8 mouse cellular contexts compared by ENCODE assay signal in the genomic region with DNA sequence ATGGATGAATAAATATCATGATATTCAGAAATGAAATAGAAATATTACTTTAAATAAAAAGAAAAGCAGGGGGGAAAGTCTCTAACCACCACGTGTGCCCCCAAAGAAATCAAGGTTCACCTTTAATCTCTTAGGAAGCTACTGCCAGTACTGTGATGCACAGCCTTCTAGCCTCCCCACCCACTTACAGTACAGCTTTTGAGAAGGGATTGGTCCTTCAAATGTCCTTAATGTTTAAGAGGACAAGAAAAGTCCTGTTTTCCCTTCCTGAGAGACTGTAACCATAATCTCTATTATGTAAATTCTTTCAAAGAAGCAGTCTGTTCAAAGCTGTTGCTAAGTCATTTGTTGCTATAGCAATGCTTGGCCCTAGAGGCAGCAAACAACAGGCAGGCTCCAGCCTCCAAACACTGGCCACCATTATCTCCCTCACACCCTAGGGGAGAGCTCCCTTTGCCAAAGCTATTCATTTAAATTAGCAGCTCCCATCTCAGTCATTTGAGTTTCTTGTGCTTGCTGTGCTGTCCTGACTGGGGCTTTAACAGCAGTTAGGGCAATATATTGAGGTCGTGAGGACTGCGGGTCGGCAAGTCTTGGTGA. TPM values are rescaled to one million over a fixed set of nuclear protein-coding genes. Genes with fewer than 3 reads are reported as not detected.
DNase-seq lines count a peak whose midpoint lies in the region; ATAC-seq and TF ChIP-seq lines count a peak whose summit lies in the region.

No protein-coding gene starts in this region.

- DNase-seq in lung, embryonic 14.5 days: peak; percentile 59
- DNase-seq in lung, adult 2 months: no peak
- peak; percentile 70 for DNase-seq in embryo, embryonic 10.5 days (ENCODE audit: low spot score)
- peak; percentile 62 for DNase-seq in neural tube, embryonic 11.5 days (ENCODE audit: low spot score)
- DNase-seq in kidney, adult 9 months: no peak
- DNase-seq in liver, postnatal 0 days: no peak

- H3K4me1 ChIP-seq in lung, embryonic 14.5 days (ENCODE audit: insufficient read depth): no peaks in the 10 kb centered on the region
- H3K4me1 ChIP-seq in lung, adult 2 months (ENCODE audit: control insufficient read depth, insufficient read depth, low read length): no peaks in the 10 kb centered on the region
- no peaks in the 10 kb centered on the region for H3K4me1 ChIP-seq in intestine, embryonic 16.5 days (ENCODE audit: control insufficient read depth, insufficient read depth, low read length)
- H3K4me1 ChIP-seq in neural tube, embryonic 11.5 days (ENCODE audit: control insufficient read depth, insufficient read depth, low read length): no peaks in the 10 kb centered on the region; the same call in 1 of the 2 replicates
- H3K4me1 ChIP-seq in kidney, embryonic 15.5 days: no peaks in the 10 kb centered on the region
- no peaks in the 10 kb centered on the region for H3K4me1 ChIP-seq in liver, postnatal 0 days (ENCODE audit: insufficient read depth)

- TF ChIP-seq POLR2A in lung, adult 2 months (IDR thresholded peaks at IDR 0.05; ENCODE audit: borderline replicate concordance, extremely low read depth, low read depth, low read length): no peak

- no peaks in the 10 kb centered on the region for H3K36me3 ChIP-seq in lung, embryonic 14.5 days (ENCODE audit: insufficient read depth)
- H3K36me3 ChIP-seq in intestine, embryonic 16.5 days (ENCODE audit: control insufficient read depth, insufficient read depth, low read length): no peaks in the 10 kb centered on the region
- H3K36me3 ChIP-seq in neural tube, embryonic 11.5 days (ENCODE audit: control insufficient read depth, insufficient read depth, low read length): no peaks in the 10 kb centered on the region
- H3K36me3 ChIP-seq in kidney, embryonic 15.5 days: no peaks in the 10 kb centered on the region
- H3K36me3 ChIP-seq in liver, postnatal 0 days (replicated peaks; ENCODE audit: insufficient read depth, low read length): no peaks in the 10 kb centered on the region

- no peak for TF ChIP-seq CTCF in lung, embryonic 14.5 days (IDR thresholded peaks at IDR 0.05; ENCODE audit: low read depth)
- no peak for TF ChIP-seq CTCF in lung, adult 2 months (IDR thresholded peaks at IDR 0.05; ENCODE audit: insufficient read depth, low read length)
- no peak for TF ChIP-seq CTCF in liver, postnatal 0 days (IDR thresholded peaks at IDR 0.05; ENCODE audit: low read depth)

- ATAC-seq in lung, embryonic 14.5 days (ENCODE audit: insufficient read depth): peak; percentile 68; the same call in 1 of the 2 replicates
- peak; percentile 62; the same call in 1 of the 2 replicates for ATAC-seq in intestine, embryonic 16.5 days
- peak; percentile 91 for ATAC-seq in neural tube, embryonic 11.5 days (ENCODE audit: insufficient read depth, low FRiP score, low TSS enrichment)
- no peak for ATAC-seq in kidney, embryonic 15.5 days (replicated peaks; ENCODE audit: low FRiP score)
- ATAC-seq in liver, postnatal 0 days: no peak

- no peak overlapping the region for H3K4me2 ChIP-seq in lung, embryonic 14.5 days
- H3K4me2 ChIP-seq in intestine, embryonic 16.5 days (ENCODE audit: low read depth, low read length): no peak overlapping the region
- no peak overlapping the region for H3K4me2 ChIP-seq in neural tube, embryonic 11.5 days (ENCODE audit: low read depth)
- no peak overlapping the region for H3K4me2 ChIP-seq in kidney, embryonic 15.5 days
- H3K4me2 ChIP-seq in liver, postnatal 0 days (ENCODE audit: low read depth, low read length): no peak overlapping the region

- no peak overlapping the region for H3K27ac ChIP-seq in lung, embryonic 14.5 days (ENCODE audit: low read depth)
- H3K27ac ChIP-seq in intestine, embryonic 16.5 days (ENCODE audit: low read length): no peak overlapping the region
- H3K27ac ChIP-seq in neural tube, embryonic 11.5 days (ENCODE audit: low read depth, low read length): no peak overlapping the region
- H3K27ac ChIP-seq in kidney, embryonic 15.5 days: no peak overlapping the region
- no peak overlapping the region for H3K27ac ChIP-seq in liver, postnatal 0 days (ENCODE audit: low read depth)

- TF ChIP-seq EP300 in liver, postnatal 0 days (IDR thresholded peaks at IDR 0.05; ENCODE audit: low read depth): no peak

- no peak overlapping the region for H3K4me3 ChIP-seq in lung, embryonic 14.5 days (ENCODE audit: low read depth, low read length)
- H3K4me3 ChIP-seq in lung, adult 2 months (replicated peaks; ENCODE audit: extremely low read depth, low read depth, low read length): no peak overlapping the region
- no peak overlapping the region for H3K4me3 ChIP-seq in intestine, embryonic 16.5 days (ENCODE audit: low read length)
- no peak overlapping the region for H3K4me3 ChIP-seq in neural tube, embryonic 11.5 days (ENCODE audit: low read depth, low read length)
- H3K4me3 ChIP-seq in kidney, embryonic 15.5 days (replicated peaks): no peak overlapping the region
- H3K4me3 ChIP-seq in liver, postnatal 0 days (ENCODE audit: low read depth, low read length): no peak overlapping the region

- no peak overlapping the region for H3K9ac ChIP-seq in lung, embryonic 14.5 days
- H3K9ac ChIP-seq in intestine, embryonic 16.5 days (ENCODE audit: low read depth, low read length): no peak overlapping the region
- no peak overlapping the region for H3K9ac ChIP-seq in neural tube, embryonic 11.5 days (ENCODE audit: low read length)
- no peak overlapping the region for H3K9ac ChIP-seq in kidney, embryonic 15.5 days
- no peak overlapping the region for H3K9ac ChIP-seq in liver, postnatal 0 days (replicated peaks)

- 57% methylated on average over 4 of the region's 4 CpGs for WGBS in lung, embryonic 14.5 days
- 69% methylated on average over 4 of the region's 4 CpGs for WGBS in lung, adult 2 months
- 27% methylated on average over 4 of the region's 4 CpGs for WGBS in intestine, embryonic 16.5 days
- WGBS in neural tube, embryonic 11.5 days: 28% methylated on average over 4 of the region's 4 CpGs
- 38% methylated on average over 4 of the region's 4 CpGs for WGBS in kidney, embryonic 15.5 days
- WGBS in liver, postnatal 0 days (ENCODE audit: insufficient replicate concordance): 66% methylated on average over 4 of the region's 4 CpGs

- no peaks in the 10 kb centered on the region for H3K9me3 ChIP-seq in lung, embryonic 14.5 days (ENCODE audit: low read depth, low read length)
- H3K9me3 ChIP-seq in intestine, embryonic 16.5 days (ENCODE audit: control insufficient read depth, low read length): no peaks in the 10 kb centered on the region
- no peaks in the 10 kb centered on the region for H3K9me3 ChIP-seq in neural tube, embryonic 11.5 days (ENCODE audit: control insufficient read depth, low read length)
- no peaks in the 10 kb centered on the region for H3K9me3 ChIP-seq in kidney, embryonic 15.5 days (replicated peaks)
- no peaks in the 10 kb centered on the region for H3K9me3 ChIP-seq in liver, postnatal 0 days (ENCODE audit: low read length)

- H3K27me3 ChIP-seq in lung, embryonic 14.5 days (ENCODE audit: insufficient read depth, low read length): no peaks in the 10 kb centered on the region
- H3K27me3 ChIP-seq in intestine, embryonic 16.5 days (replicated peaks; ENCODE audit: control insufficient read depth, insufficient read depth, low read length): no peaks in the 10 kb centered on the region
- no peaks in the 10 kb centered on the region for H3K27me3 ChIP-seq in neural tube, embryonic 11.5 days (ENCODE audit: control insufficient read depth, insufficient read depth, low read length)
- H3K27me3 ChIP-seq in kidney, embryonic 15.5 days: no peaks in the 10 kb centered on the region
- H3K27me3 ChIP-seq in liver, postnatal 0 days (ENCODE audit: insufficient read depth, low read length): no peaks in the 10 kb centered on the region

RNA-seq across cellular contexts. Expression of a gene that starts 14.5 kb away (rescaled TPM):
- not detected in 2 replicates for polyA plus RNA-seq in lung, embryonic 14.5 days (2014; fragmentation: Nextera tagmentation; extraction: Ambion mirVana)
- polyA plus RNA-seq in lung, adult 2 months (2012; rRNA removed): not detected in 2 replicates
- polyA plus RNA-seq in intestine, embryonic 16.5 days (2015; fragmentation: Nextera tagmentation; extraction: Ambion mirVana): 0.68 TPM in 1 of 2 replicates, not detected in the other
- 2.9 and 4.8 TPM in 2 replicates for polyA plus RNA-seq in neural tube, embryonic 11.5 days (2014; fragmentation: Nextera tagmentation; extraction: Ambion mirVana)
- 0.48 TPM in 1 of 2 replicates, not detected in the other for polyA plus RNA-seq in kidney, embryonic 15.5 days (2015; fragmentation: Nextera tagmentation; extraction: Ambion mirVana)
- not detected in 2 replicates for polyA plus RNA-seq in liver, postnatal 0 days (2015; fragmentation: Nextera tagmentation; extraction: Ambion mirVana)

Comparison
In these comparisons a context has a peak if more than half of its experiments do, and no peak if none do; other contexts are left out.
1. DNase-seq: peak in lung, embryonic 14.5 days (single experiment), embryo, embryonic 10.5 days (single experiment) and neural tube, embryonic 11.5 days (single experiment); none in lung, adult 2 months (single experiment), kidney, adult 9 months (single experiment) and liver, postnatal 0 days (single experiment).
2. ATAC-seq: peak in lung, embryonic 14.5 days (single experiment), intestine, embryonic 16.5 days (single experiment) and neural tube, embryonic 11.5 days (single experiment); none in kidney, embryonic 15.5 days (single experiment) and liver, postnatal 0 days (single experiment).